Mouse (Mus musculus): ENCODE data around the gene Sgms2.

DNA sequence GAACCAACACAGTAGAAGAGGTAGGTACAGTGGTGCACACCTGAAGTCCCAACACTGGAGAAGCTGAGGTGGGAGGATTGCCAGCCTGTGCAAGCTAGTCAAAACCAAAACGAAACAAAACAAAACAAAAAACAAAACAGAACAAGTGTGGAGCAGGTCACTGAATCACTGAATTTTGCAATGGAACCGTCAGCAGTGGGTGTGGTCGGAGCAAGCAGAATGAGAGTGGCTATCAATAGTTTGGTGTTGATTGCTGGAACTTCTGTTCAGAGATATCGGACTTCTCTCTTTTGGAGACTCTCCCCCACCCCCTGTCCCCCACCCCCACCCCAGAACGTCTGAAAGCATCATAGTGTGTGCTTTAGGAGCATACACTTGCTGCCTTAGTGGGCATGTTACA is 33.0 kb upstream of the Sgms2 start:
- TF ChIP-seq EP300 (IDR thresholded peaks at IDR 0.05; ENCODE audit: low read depth in 1 of 2, low read length in 2 of 2) (no peak), POLR2A (IDR thresholded peaks at IDR 0.05; ENCODE audit: control insufficient read depth in 1 of 2, insufficient read depth in 1 of 2, low read depth in 1 of 2, low read length in 2 of 2, poor library complexity in 1 of 2) (no peak), HCFC1 (IDR thresholded peaks at IDR 0.05; ENCODE audit: low read depth, low read length) (no peak), CTCF (IDR thresholded peaks at IDR 0.05 in 2 of 3, conservative IDR thresholded peaks at IDR 0.05 in 1 of 3; ENCODE audit: control insufficient read depth in 1 of 3, insufficient read depth in 1 of 3, low read depth in 2 of 3, low read length in 3 of 3, poor library complexity in 1 of 3, severe bottlenecking in 1 of 3) (no peak), MAFK (IDR thresholded peaks at IDR 0.05; ENCODE audit: borderline replicate concordance, low read depth, low read length) (no peak), RCOR1 (IDR thresholded peaks at IDR 0.05; ENCODE audit: low read depth, low read length) (no peak)
